Mouse (Mus musculus) forebrain, embryonic 14.5 days (tissue): ENCODE measurements at regions not wholly inside any gene's neighbourhood (a gene's known extent, or its start where the extent isn't known, plus 50 kb on each side); places are given as distances from the start of the nearest gene placed in this dataset.

ENCODE experiments used
- ATAC-seq: fragments of 200-750 bp; cut with Nextera tagmentation; 2 replicates; pipeline ENCODE4 v1.8.0; 2017; ENCODE audit warnings: mild to moderate bottlenecking, moderate library complexity
- DNase-seq: peaks from one replicate; pipeline ENCODE4 v3.0.0-alpha.2; 2015; ENCODE audit warnings: low spot score
- H3K27ac ChIP-seq: fragments of 300-500 bp; sonication (generic); 2 replicates; pipeline ENCODE4 v1.5.1; 2014; ENCODE audit warnings: low read depth, mild to moderate bottlenecking, control low read depth, low read length, moderate library complexity
- H3K27me3 ChIP-seq: fragments of 300-500 bp; sonication (generic); replicated peaks from 2 replicates; pipeline ENCODE4 v1.6.1; 2014; ENCODE audit warnings: low read length, control low read depth, mixed read lengths; ENCODE audit not compliant: control insufficient read depth, insufficient read depth
- H3K36me3 ChIP-seq: fragments of 300-500 bp; sonication (generic); 2 replicates; pipeline ENCODE4 v1.6.1; 2014; ENCODE audit warnings: low read length, control low read depth; ENCODE audit not compliant: control insufficient read depth, insufficient read depth
- H3K4me1 ChIP-seq: fragments of 300-500 bp; sonication (generic); 2 replicates; pipeline ENCODE4 v1.6.1; 2014; ENCODE audit warnings: antibody characterized with exemption, low read length, control low read depth; ENCODE audit not compliant: control insufficient read depth, insufficient read depth
- H3K4me2 ChIP-seq: fragments of 300-500 bp; sonication (generic); 2 replicates; pipeline ENCODE4 v1.6.1; 2014; ENCODE audit warnings: mild to moderate bottlenecking, control low read depth, low read length
- H3K4me3 ChIP-seq: fragments of 300-500 bp; sonication (generic); 2 replicates; pipeline ENCODE4 v1.5.1; 2014; ENCODE audit warnings: low read depth, low read length, control low read depth
- H3K9ac ChIP-seq: fragments of 300-500 bp; sonication (generic); 2 replicates; pipeline ENCODE4 v1.6.1; 2014; ENCODE audit warnings: mild to moderate bottlenecking, low read length, control low read depth, moderate library complexity
- H3K9me3 ChIP-seq: fragments of 300-500 bp; sonication (generic); replicated peaks from 2 replicates; pipeline ENCODE4 v1.6.1; 2016; ENCODE audit warnings: low read length, control low read depth, mixed read lengths; ENCODE audit not compliant: control insufficient read depth
- WGBS: fragments of 180-500 bp; shearing (Covaris S2); extraction: QIAGEN DNeasy Blood & Tissue Kit; methylation state at CpG from one replicate; pipeline ENCODE4 v1.1.7; 2014; 5-methylcytosine and 5-hydroxymethylcytosine counted together

DNA sequence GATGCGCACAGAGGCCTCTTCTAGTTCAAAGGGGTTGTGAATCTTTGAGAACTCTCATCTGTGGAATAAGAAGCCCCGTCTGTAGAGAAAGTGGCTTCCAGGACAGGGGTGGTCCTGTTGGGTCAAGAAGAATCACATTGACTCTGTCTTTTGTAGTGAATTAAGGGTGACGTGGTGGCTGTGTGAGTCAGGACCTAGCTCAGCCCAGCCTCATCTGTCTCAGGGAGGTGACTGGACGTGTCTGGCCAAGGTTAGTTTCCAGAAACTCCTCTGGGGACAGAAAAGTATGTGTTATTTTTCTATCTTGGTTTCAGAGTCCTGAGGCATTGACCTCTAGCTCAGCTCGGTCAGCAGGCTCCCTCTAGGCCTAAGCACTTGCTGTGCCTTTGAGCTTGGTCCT, 73.3 kb upstream of the Lep start:
- WGBS = 82% methylated on average over 5 of the region's 5 CpGs

DNA sequence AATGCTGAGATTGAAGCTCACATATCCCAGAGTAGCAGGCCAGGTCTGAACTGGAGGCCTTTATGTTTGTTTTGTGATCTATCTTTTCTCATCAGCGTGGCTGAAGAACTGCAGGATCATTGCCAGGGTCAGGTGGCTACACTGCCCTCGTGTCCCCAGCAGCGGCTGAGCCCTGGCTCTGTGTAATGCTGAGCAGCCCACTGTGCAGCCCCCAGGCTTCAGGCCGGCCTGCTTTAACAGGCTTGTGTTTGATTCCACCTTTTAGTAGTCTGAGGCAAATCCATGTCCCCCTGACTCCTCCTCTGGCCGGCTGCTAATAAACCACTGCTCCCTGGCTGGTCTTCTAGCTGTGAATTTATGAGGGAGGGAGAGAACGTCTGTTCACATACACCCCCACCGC, 72.6 kb upstream of the Lep start:
- Histone ChIP-seq H3K27me3 (no peaks in the 10 kb centered on the region), H3K4me3 (no peak overlapping the region), H3K4me2 (no peak overlapping the region), H3K36me3 (no peaks in the 10 kb centered on the region), H3K4me1 (no peaks in the 10 kb centered on the region), H3K27ac (no peak overlapping the region), H3K9me3 (no peaks in the 10 kb centered on the region), H3K9ac (no peak overlapping the region)
- DNase-seq = no peak
- WGBS = 64% methylated on average over 7 of the region's 7 CpGs
- ATAC-seq = no peak

More for the DNA sequence above, 73.3 kb upstream of the Lep start:
- no peaks in the 10 kb centered on the region for H3K9me3 ChIP-seq
- no peak overlapping the region for H3K4me3 ChIP-seq
- H3K4me1 ChIP-seq = no peaks in the 10 kb centered on the region
- H3K27ac ChIP-seq = no peak overlapping the region
- no peak for DNase-seq
- no peak overlapping the region for H3K9ac ChIP-seq
- no peak for ATAC-seq
- H3K4me2 ChIP-seq = no peak overlapping the region
- H3K27me3 ChIP-seq = no peaks in the 10 kb centered on the region; the same call in 1 of the 2 replicates
- H3K36me3 ChIP-seq = no peaks in the 10 kb centered on the region

DNA sequence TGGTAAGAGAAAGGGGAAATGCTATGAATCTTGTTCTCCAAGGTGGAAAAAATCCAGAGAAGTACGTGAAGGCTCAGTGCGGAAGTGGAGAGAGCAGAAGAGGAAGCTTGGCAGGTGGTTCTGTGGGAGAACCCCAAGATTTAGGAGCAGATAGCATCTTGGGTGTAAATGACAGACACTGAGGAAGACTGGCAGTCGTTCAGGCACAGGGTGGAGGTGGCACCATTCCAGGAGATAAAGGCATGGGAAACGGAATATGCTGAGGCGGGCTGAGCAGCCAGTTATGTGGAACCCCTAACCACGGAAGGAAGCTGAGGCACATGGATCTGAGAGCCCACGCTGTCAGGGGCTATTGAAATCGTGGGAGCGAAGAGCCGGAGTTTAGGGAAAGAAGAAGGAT, 70.6 kb upstream of the Lep start:
- 62% methylated on average over 10 of the region's 10 CpGs for WGBS
- Histone ChIP-seq H3K27me3 (no peaks in the 10 kb centered on the region), H3K36me3 (no peaks in the 10 kb centered on the region), H3K4me1 (no peaks in the 10 kb centered on the region), H3K9ac (no peak overlapping the region), H3K4me2 (no peak overlapping the region), H3K4me3 (no peak overlapping the region), H3K27ac (no peak overlapping the region), H3K9me3 (no peaks in the 10 kb centered on the region)
- ATAC-seq (peak; percentile 58; the same call in 1 of the 2 replicates), DNase-seq (peak; percentile 59)

DNA sequence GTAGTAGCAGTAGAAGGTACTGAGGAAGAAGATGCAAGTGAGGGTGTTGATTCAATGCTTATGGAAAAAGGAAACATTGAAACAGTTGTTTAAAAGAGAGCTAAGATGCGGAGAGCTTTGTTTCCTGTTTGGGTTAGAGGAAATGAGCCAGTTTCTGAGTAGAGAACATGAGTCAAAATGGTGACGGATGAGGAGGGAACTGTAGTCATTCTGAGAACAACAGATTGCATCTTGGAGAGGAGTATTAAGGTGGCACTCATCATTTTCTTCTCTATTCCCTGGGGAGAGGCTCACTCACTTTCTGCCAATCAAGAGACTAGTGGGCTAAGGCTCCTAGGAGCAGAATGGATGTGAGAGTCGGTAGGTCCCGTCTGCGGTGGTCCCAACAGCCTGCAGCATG, 69.8 kb upstream of the Lep start:
- Histone ChIP-seq H3K27ac (no peak overlapping the region), H3K9ac (no peak overlapping the region), H3K36me3 (no peaks in the 10 kb centered on the region), H3K4me3 (no peak overlapping the region), H3K4me1 (no peaks in the 10 kb centered on the region), H3K27me3 (no peaks in the 10 kb centered on the region), H3K4me2 (no peak overlapping the region), H3K9me3 (no peaks in the 10 kb centered on the region)
- 68% methylated on average over 5 of the region's 5 CpGs for WGBS
- ATAC-seq = no peak
- no peak for DNase-seq

DNA sequence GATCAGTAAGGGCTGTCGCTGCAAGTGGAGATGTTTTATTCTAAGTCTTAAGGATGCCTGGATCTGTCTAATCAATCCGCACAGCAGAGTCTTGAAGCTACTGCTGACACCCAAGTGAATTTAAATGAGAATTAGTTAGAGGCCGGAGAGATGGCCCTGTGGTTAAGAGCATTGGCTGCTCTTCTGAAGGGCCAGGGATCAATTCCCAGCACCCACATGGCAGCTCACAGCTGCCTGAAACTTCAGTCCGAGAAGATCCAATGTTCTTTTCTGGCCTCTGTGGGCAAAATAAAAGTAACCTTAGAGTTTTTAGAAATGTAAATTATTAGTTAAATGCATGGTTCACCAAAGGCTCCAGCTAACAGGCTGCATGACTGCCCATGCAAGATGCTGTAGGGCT, 65.5 kb upstream of the Lep start:
- Histone ChIP-seq H3K4me1 (no peaks in the 10 kb centered on the region), H3K27me3 (no peaks in the 10 kb centered on the region), H3K4me3 (no peak overlapping the region), H3K9me3 (no peaks in the 10 kb centered on the region), H3K4me2 (no peak overlapping the region), H3K27ac (no peak overlapping the region), H3K36me3 (no peaks in the 10 kb centered on the region), H3K9ac (no peak overlapping the region)
- ATAC-seq = no peak
- 83% methylated on average over 4 of the region's 4 CpGs for WGBS
- DNase-seq = no peak

DNA sequence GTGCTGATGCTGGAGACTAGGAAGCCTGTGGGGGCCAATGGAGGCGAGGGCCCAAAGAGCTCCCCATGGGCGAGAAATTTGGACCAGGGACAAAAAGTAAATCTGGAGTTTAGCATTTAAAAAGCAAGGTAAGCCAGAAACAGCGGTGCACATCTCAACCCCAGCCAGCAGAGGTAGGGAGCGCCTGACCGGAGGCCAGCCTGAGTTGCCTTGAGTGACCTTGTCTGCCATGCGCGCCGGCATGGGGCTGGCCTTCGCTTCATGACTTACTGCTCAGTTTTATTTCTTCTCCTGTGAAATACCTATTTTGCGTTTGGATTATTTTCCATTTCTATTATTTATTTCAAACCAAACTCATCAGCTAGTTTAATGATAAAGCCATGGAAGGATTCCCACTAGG, 64.3 kb upstream of the Lep start:
- Histone ChIP-seq H3K9me3 (no peaks in the 10 kb centered on the region), H3K4me1 (no peaks in the 10 kb centered on the region), H3K27ac (no peak overlapping the region), H3K4me2 (no peak overlapping the region), H3K36me3 (no peaks in the 10 kb centered on the region), H3K4me3 (no peak overlapping the region), H3K9ac (no peak overlapping the region), H3K27me3 (no peaks in the 10 kb centered on the region)
- WGBS = 41% methylated on average over 10 of the region's 10 CpGs
- DNase-seq (no peak), ATAC-seq (no peak)

DNA sequence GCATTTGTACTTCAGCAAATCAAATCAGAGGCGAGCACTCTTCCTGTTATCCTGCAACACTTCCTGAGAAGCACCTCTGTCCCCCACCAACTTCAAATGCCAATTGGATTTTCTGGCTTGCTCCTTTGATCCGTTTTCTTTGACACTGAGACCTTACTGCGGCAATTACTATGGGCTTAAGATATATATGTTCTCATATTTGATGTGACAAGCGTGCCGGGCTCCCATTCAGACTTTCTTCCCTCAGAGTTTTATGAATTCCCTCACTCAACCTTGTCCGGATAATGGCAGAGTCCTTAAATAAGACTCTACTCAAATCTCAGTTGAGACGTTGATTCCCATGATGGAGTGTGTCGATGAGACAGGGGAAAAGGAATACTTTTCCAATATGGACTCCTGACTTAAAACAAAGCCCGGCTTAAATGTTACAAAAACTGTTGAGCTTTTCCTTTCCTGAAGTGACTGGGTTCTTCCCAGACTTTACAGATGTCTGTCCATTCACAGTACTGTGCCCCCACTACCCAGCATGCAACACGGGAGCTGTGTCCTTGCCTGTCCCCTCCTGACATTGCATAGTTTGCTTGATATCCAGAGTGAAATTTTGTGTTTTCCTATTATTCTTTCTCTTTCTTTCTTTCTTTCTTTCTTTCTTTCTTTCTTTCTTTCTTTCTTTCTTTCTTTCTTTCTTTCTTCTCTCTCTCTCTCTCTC, 60.5 kb upstream of the Lep start:
- Histone ChIP-seq H3K4me1 (no peaks in the 10 kb centered on the region), H3K36me3 (no peaks in the 10 kb centered on the region), H3K9me3 (no peaks in the 10 kb centered on the region), H3K4me2 (no peak overlapping the region), H3K27me3 (no peaks in the 10 kb centered on the region), H3K9ac (no peak overlapping the region), H3K27ac (no peak overlapping the region), H3K4me3 (no peak overlapping the region)
- ATAC-seq (no peak), DNase-seq (no peak)
- 81% methylated on average over 10 of the region's 10 CpGs for WGBS

DNA sequence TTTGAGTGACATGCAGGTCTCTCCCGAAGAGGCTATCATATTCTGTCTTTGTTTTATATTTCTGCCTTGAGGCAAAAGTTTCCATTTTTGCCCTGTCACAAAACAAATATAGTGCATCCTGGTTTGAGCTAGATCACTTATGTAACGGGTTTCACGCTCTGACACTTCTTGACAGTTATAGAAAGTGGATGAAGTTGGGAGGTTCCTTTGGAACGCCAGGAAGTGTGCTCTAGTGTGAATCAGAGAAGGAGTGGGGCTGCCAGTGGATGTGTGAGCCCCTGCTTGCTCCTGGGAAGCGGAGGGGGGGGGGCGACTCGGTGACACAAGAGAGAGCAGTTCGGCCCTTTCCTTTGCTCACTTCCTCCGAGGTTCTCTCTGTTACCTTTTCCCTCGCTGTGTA, 57.9 kb upstream of the Lep start:
- Histone ChIP-seq H3K36me3 (no peaks in the 10 kb centered on the region), H3K4me1 (no peaks in the 10 kb centered on the region), H3K4me2 (no peak overlapping the region), H3K4me3 (no peak overlapping the region), H3K27ac (no peak overlapping the region), H3K9me3 (no peaks in the 10 kb centered on the region), H3K9ac (no peak overlapping the region), H3K27me3 (no peaks in the 10 kb centered on the region)
- 70% methylated on average over 10 of the region's 10 CpGs for WGBS
- ATAC-seq (no peak), DNase-seq (no peak)

DNA sequence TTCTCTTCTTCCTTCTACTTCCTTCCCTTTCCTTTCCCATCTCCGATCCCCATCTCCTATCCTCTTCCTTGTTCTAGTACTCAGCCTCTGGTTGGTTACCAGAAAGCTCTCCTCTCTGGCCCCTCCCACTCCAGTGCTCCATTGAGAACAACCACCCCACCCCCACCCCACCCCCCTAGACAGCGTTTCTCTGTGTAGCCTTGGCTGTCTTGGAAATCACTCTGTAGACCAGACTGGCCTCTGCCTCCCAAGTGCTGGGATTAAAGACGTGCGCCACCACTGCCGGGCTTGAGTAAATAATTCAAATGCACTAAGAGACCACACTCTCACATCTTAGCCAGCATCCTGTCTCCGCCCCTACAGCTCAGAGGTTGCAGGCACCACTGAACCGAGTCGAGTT, 57.2 kb upstream of the Lep start:
- ATAC-seq (no peak), DNase-seq (no peak)
- Histone ChIP-seq H3K27ac (no peak overlapping the region), H3K9me3 (no peaks in the 10 kb centered on the region), H3K4me3 (no peak overlapping the region), H3K9ac (no peak overlapping the region), H3K4me1 (no peaks in the 10 kb centered on the region), H3K4me2 (no peak overlapping the region), H3K36me3 (no peaks in the 10 kb centered on the region), H3K27me3 (no peaks in the 10 kb centered on the region)
- WGBS = 57% methylated on average over 8 of the region's 8 CpGs
